Mouse (Mus musculus) MEL (cell line): Measurements from ENCODE around the gene Glul. TPM values are rescaled to one million over a fixed set of nuclear protein-coding genes. Genes with fewer than 3 reads are reported as not detected.

ENCODE experiments used
- DNase-seq: peaks from one replicate; pipeline ENCODE4 v3.0.0; 2011; ENCODE audit warnings: low read depth, low spot score
- H3K27ac ChIP-seq: 2 replicates; pipeline ENCODE4 v1.5.1; 2012; ENCODE audit warnings: low read depth, mild to moderate bottlenecking, control low read depth, low read length, moderate library complexity; ENCODE audit not compliant: control insufficient read depth
- H3K27me3 ChIP-seq, 2 experiments: fragments of 150-350 bp in 1 of 2; sonication (generic) in 1 of 2; 2 replicates each; pipeline ENCODE4 v1.6.1; 2012; ENCODE audit warnings: low read length in 2 of 2, mild to moderate bottlenecking in 2 of 2, improper control_type of control experiment in 1 of 2, moderate library complexity in 1 of 2; ENCODE audit not compliant: insufficient read depth in 2 of 2, control insufficient read depth in 1 of 2
- H3K36me3 ChIP-seq, 2 experiments: 2 replicates each; pipeline ENCODE4 v1.6.1; 2012 to 2014; ENCODE audit warnings: low read length in 2 of 2, improper control_type of control experiment in 1 of 2, inconsistent platforms in 1 of 2, mild to moderate bottlenecking in 1 of 2; ENCODE audit not compliant: insufficient read depth in 2 of 2, control insufficient read depth in 1 of 2
- H3K4me1 ChIP-seq, 2 experiments: fragments of 150-350 bp in 1 of 2; sonication (generic) in 1 of 2; 2 replicates each; pipeline ENCODE4 v1.6.1; 2012; ENCODE audit warnings: low read length in 2 of 2, improper control_type of control experiment in 1 of 2, mild to moderate bottlenecking in 1 of 2; ENCODE audit not compliant: insufficient read depth in 2 of 2, control insufficient read depth in 1 of 2
- H3K4me3 ChIP-seq, 2 experiments: fragments of 150-350 bp in 1 of 2; sonication (generic) in 1 of 2; 2 replicates each; pipeline ENCODE4 v1.5.1; 2012; ENCODE audit warnings: low read depth in 2 of 2, low read length in 2 of 2, mild to moderate bottlenecking in 2 of 2, moderate library complexity in 2 of 2, control low read depth in 1 of 2, improper control_type of control experiment in 1 of 2; ENCODE audit not compliant: control insufficient read depth in 1 of 2, insufficient read depth in 1 of 2
- H3K79me2 ChIP-seq: 2 replicates; pipeline ENCODE4 v1.6.1; 2012; ENCODE audit warnings: mild to moderate bottlenecking, low read length, moderate library complexity; ENCODE audit not compliant: control insufficient read depth, poor library complexity, insufficient read depth
- H3K9ac ChIP-seq: 2 replicates; pipeline ENCODE4 v1.6.1; 2012; ENCODE audit warnings: low read depth, mild to moderate bottlenecking, control low read depth, low read length, moderate library complexity; ENCODE audit not compliant: control insufficient read depth, poor library complexity, severe bottlenecking
- H3K9me3 ChIP-seq: fragments of 150-350 bp; sonication (generic); replicated peaks from 2 replicates; pipeline ENCODE4 v1.6.1; 2012; ENCODE audit warnings: mild to moderate bottlenecking, low read length, improper control_type of control experiment, moderate library complexity; ENCODE audit not compliant: insufficient read depth
- CHD1 ChIP-seq: IDR thresholded peaks from 2 replicates; pipeline ENCODE4 v1.6.1; 2012; ENCODE audit warnings: low read depth, mild to moderate bottlenecking, inconsistent platforms, low read length, improper control_type of control experiment
- CTCF ChIP-seq, 3 experiments: IDR thresholded peaks in 2 of 3; conservative IDR thresholded peaks in 1 of 3; 2 replicates each; pipeline ENCODE4 v1.5.1; 2011 to 2012; ENCODE audit warnings: low read length in 3 of 3, low read depth in 2 of 3, mild to moderate bottlenecking in 2 of 3, improper control_type of control experiment in 1 of 3, inconsistent platforms in 1 of 3, mixed read lengths in 1 of 3, moderate library complexity in 1 of 3; ENCODE audit not compliant: control insufficient read depth in 1 of 3, insufficient read depth in 1 of 3, poor library complexity in 1 of 3, severe bottlenecking in 1 of 3
- E2F4 ChIP-seq: IDR thresholded peaks from 2 replicates; pipeline ENCODE4 v1.6.1; 2011; ENCODE audit warnings: low read depth, low read length, improper control_type of control experiment, borderline replicate concordance
- ELF1 ChIP-seq: IDR thresholded peaks from 2 replicates; pipeline ENCODE4 v1.6.1; 2014; ENCODE audit warnings: low read depth, mild to moderate bottlenecking, inconsistent platforms, low read length, improper control_type of control experiment, moderate library complexity
- EP300 ChIP-seq, 2 experiments: IDR thresholded peaks; 2 replicates each; pipeline ENCODE4 v1.6.1; 2011; ENCODE audit warnings: improper control_type of control experiment in 2 of 2, low read length in 2 of 2, low read depth in 1 of 2, mild to moderate bottlenecking in 1 of 2
- ETS1 ChIP-seq: IDR thresholded peaks from 2 replicates; pipeline ENCODE4 v1.6.1; 2012; ENCODE audit warnings: low read depth, mild to moderate bottlenecking, inconsistent platforms, low read length, improper control_type of control experiment, moderate library complexity
- GABPA ChIP-seq: IDR thresholded peaks from 2 replicates; pipeline ENCODE4 v1.6.1; 2012; ENCODE audit warnings: low read depth, mild to moderate bottlenecking, inconsistent platforms, low read length, improper control_type of control experiment, moderate library complexity
- HCFC1 ChIP-seq: IDR thresholded peaks from 2 replicates; pipeline ENCODE4 v1.6.1; 2012; ENCODE audit warnings: low read depth, mild to moderate bottlenecking, inconsistent platforms, low read length, improper control_type of control experiment, moderate library complexity
- JUND ChIP-seq: IDR thresholded peaks from 2 replicates; pipeline ENCODE4 v1.6.1; 2011; ENCODE audit warnings: low read depth, mild to moderate bottlenecking, improper control_type of control experiment, low read length
- KAT2A ChIP-seq: conservative IDR thresholded peaks from 2 replicates; pipeline ENCODE4 v1.6.1; 2012; ENCODE audit warnings: low read depth, low read length, improper control_type of control experiment, inconsistent platforms
- MAZ ChIP-seq: IDR thresholded peaks from 2 replicates; pipeline ENCODE4 v1.6.1; 2012; ENCODE audit warnings: low read depth, mild to moderate bottlenecking, inconsistent platforms, low read length, improper control_type of control experiment
- MXI1 ChIP-seq: IDR thresholded peaks from 2 replicates; pipeline ENCODE4 v1.6.1; 2011; ENCODE audit warnings: mild to moderate bottlenecking, low read depth, low read length, improper control_type of control experiment
- MYB ChIP-seq: IDR thresholded peaks from 2 replicates; pipeline ENCODE4 v1.6.1; 2011; ENCODE audit warnings: mild to moderate bottlenecking, low read depth, low read length, improper control_type of control experiment
- NELFE ChIP-seq: IDR thresholded peaks from 2 replicates; pipeline ENCODE4 v1.6.1; 2011; ENCODE audit warnings: low read depth, low read length, improper control_type of control experiment
- NRF1 ChIP-seq: IDR thresholded peaks from 2 replicates; pipeline ENCODE4 v1.6.1; 2014; ENCODE audit warnings: low read depth, mild to moderate bottlenecking, inconsistent platforms, low read length, improper control_type of control experiment, moderate library complexity; ENCODE audit not compliant: poor library complexity, insufficient read depth, severe bottlenecking
- POLR2AphosphoS2 ChIP-seq: IDR thresholded peaks from 2 replicates; pipeline ENCODE4 v1.6.1; 2011; ENCODE audit warnings: low read length, improper control_type of control experiment
- POLR2AphosphoS5 ChIP-seq: IDR thresholded peaks from 2 replicates; pipeline ENCODE4 v1.6.1; 2012; ENCODE audit warnings: low read depth, borderline replicate concordance, mild to moderate bottlenecking, inconsistent platforms, low read length, moderate library complexity, mixed read lengths
- SIN3A ChIP-seq: IDR thresholded peaks from 2 replicates; pipeline ENCODE4 v1.6.1; 2012; ENCODE audit warnings: low read length, improper control_type of control experiment, inconsistent platforms
- TAL1 ChIP-seq: IDR thresholded peaks from 2 replicates; pipeline ENCODE4 v1.6.1; 2012; ENCODE audit warnings: mild to moderate bottlenecking, inconsistent platforms, low read length, moderate library complexity, mixed read lengths
- TBP ChIP-seq: IDR thresholded peaks from 2 replicates; pipeline ENCODE4 v1.8.0; 2011; ENCODE audit warnings: low read depth, low read length, improper control_type of control experiment
- TCF12 ChIP-seq: IDR thresholded peaks from 2 replicates; pipeline ENCODE4 v1.6.1; 2014; ENCODE audit warnings: low read depth, mild to moderate bottlenecking, inconsistent platforms, low read length, improper control_type of control experiment, moderate library complexity
- UBTF ChIP-seq: IDR thresholded peaks from 2 replicates; pipeline ENCODE4 v1.6.1; 2012; ENCODE audit warnings: low read depth, mild to moderate bottlenecking, inconsistent platforms, low read length, improper control_type of control experiment, moderate library complexity, borderline replicate concordance; ENCODE audit not compliant: insufficient read depth
- USF1 ChIP-seq: IDR thresholded peaks from 2 replicates; pipeline ENCODE4 v1.6.1; 2014; ENCODE audit warnings: low read depth, mild to moderate bottlenecking, inconsistent platforms, low read length, improper control_type of control experiment, moderate library complexity
- USF2 ChIP-seq, 2 experiments: IDR thresholded peaks; 2 replicates each; pipeline ENCODE4 v1.6.1; 2011 to 2012; ENCODE audit warnings: improper control_type of control experiment in 2 of 2, low read length in 2 of 2, borderline replicate concordance in 1 of 2, inconsistent platforms in 1 of 2, low read depth in 1 of 2, mild to moderate bottlenecking in 1 of 2; ENCODE audit not compliant: insufficient read depth in 1 of 2
- ZKSCAN1 ChIP-seq: IDR thresholded peaks from 2 replicates; pipeline ENCODE4 v1.6.1; 2012; ENCODE audit warnings: low read depth, mild to moderate bottlenecking, inconsistent platforms, low read length, improper control_type of control experiment, moderate library complexity
- polyA plus RNA-seq, 2 experiments: library from polyadenylated mRNA; stranded (reverse) in 1 of 2; unstranded in 1 of 2; fragments of >175 nt in 1 of 2; fragments of >200 nt in 1 of 2; gene quantifications; 2 replicates each; pipeline versions ENCODE4 v1.2.1 to v1.2.4; 2012; ENCODE audit warnings: low replicate concordance in 2 of 2, low read depth in 1 of 2; ENCODE audit not compliant: insufficient read length in 2 of 2, insufficient read depth in 1 of 2, missing spikeins in 1 of 2
- total RNA-seq: library from RNA; depleted of rRNA; stranded (reverse); fragments of 300-350 nt; gene quantifications from 2 replicates; pipeline ENCODE4 v1.2.3, GENCODE M21; 2012

The Glul gene
- total and polyA plus RNA-seq, 3 experiments, result 47.2 to 81.1 TPM; not detected in 1

- no peak overlapping the region for H3K27ac ChIP-seq
- H3K27me3 ChIP-seq, result peaks cover 0 to 1% of the 10 kb centered on the region in 2 experiments; a peak in 2 of 4 replicates
- H3K4me3 ChIP-seq, result no peak overlapping the region
- H3K9ac ChIP-seq, result no peak overlapping the region
- H3K79me2 ChIP-seq, result no peaks in the 10 kb centered on the region
- TF ChIP-seq ELF1, result no peak
- TF ChIP-seq USF1, result no peak
- TF ChIP-seq ZKSCAN1, result no peak
- no peak for TF ChIP-seq UBTF
- TF ChIP-seq POLR2AphosphoS5, result no peak
- no peak for TF ChIP-seq MXI1
- no peak for TF ChIP-seq NRF1
- no peak for TF ChIP-seq E2F4
- TF ChIP-seq MYB, result no peak
- TF ChIP-seq SIN3A, result no peak
- TF ChIP-seq MAZ, result no peak
- TF ChIP-seq TCF12, result no peak
- TF ChIP-seq EP300 (IDR thresholded peaks at IDR 0.05; ENCODE audit: low read depth in 1 of 2, low read length in 2 of 2), result no peak
- TF ChIP-seq ETS1, result no peak
- no peak for TF ChIP-seq NELFE
- no peak for DNase-seq
- H3K4me1 ChIP-seq, result no peaks in the 10 kb centered on the region
- H3K9me3 ChIP-seq, result no peaks in the 10 kb centered on the region
- no peaks in the 10 kb centered on the region for H3K36me3 ChIP-seq
Observed at GRCm38 (mm10) chr1:153890121-153890520, 9.6 kb upstream of the Glul start.

GRCm38 (mm10) chr1:153891442-153891841 lies 8.3 kb upstream of the Glul start, which contains the start of gene Teddm1a:
Gene Teddm1a, plus strand, starts transcription at chr1:153891742.
- Histone ChIP-seq H3K9ac (no peak within 1 kb of the TSS), H3K9me3 (no peaks in the 10 kb centered on the region), H3K27ac (no peak within 1 kb of the TSS), H3K4me3 (no peak within 1 kb of the TSS)
- DNase-seq, result no peak
- TF ChIP-seq CTCF (IDR thresholded peaks at IDR 0.05 in 2 of 3, conservative IDR thresholded peaks at IDR 0.05 in 1 of 3; ENCODE audit: control insufficient read depth in 1 of 3, insufficient read depth in 1 of 3, low read depth in 2 of 3, low read length in 3 of 3, poor library complexity in 1 of 3, severe bottlenecking in 1 of 3) (no peak), POLR2AphosphoS2 (no peak), TBP (no peak), KAT2A (no peak), USF2 (IDR thresholded peaks at IDR 0.05; ENCODE audit: borderline replicate concordance in 1 of 2, insufficient read depth in 1 of 2, low read depth in 1 of 2, low read length in 2 of 2) (no peak), JUND (no peak), GABPA (no peak), TAL1 (no peak), HCFC1 (no peak), TCF12 (no peak), CHD1 (no peak)
- TF ChIP-seq, all 39 proteins: peak for 0
- Histone ChIP-seq H3K4me1 (no peaks in the 10 kb centered on the region), H3K27me3 (peaks cover 0 to 1% of the 10 kb centered on the region in 2 experiments; a peak in 2 of 4 replicates), H3K36me3 (no peaks in the 10 kb centered on the region), H3K79me2 (no peaks in the 10 kb centered on the region)
